Mouse (Mus musculus): Measurements from ENCODE around the gene Epha8. TPM values are rescaled to one million over a fixed set of nuclear protein-coding genes. Genes with fewer than 3 reads are reported as not detected.

Epha8 gene
- polyA plus RNA-seq, 1 experiment from 2014 or later = 5.0 TPM

GRCm38 (mm10) chr4:136898637-136899036 lies 58.0 kb downstream of the Epha8 start, which contains the start of gene C1qa:
TSS of gene C1qa (minus strand) at chr4:136898803.
- Histone ChIP-seq H3K36me3 (ENCODE audit: control insufficient read depth, insufficient read depth, low read length) (no peaks in the 10 kb centered on the region), H3K27me3 (ENCODE audit: control insufficient read depth, insufficient read depth, low read length) (peaks cover 26% of the 10 kb centered on the region), H3K27ac (ENCODE audit: low read depth, low read length) (no peak within 1 kb of the TSS), H3K4me1 (ENCODE audit: control insufficient read depth, insufficient read depth, low read length) (peaks cover 5% of the 10 kb centered on the region; the same call in 1 of the 2 replicates), H3K9ac (ENCODE audit: low read length) (no peak within 1 kb of the TSS), H3K4me2 (no peak within 1 kb of the TSS), H3K9me3 (ENCODE audit: control insufficient read depth, low read length) (no peaks in the 10 kb centered on the region), H3K4me3 (ENCODE audit: low read depth, low read length) (no peak within 1 kb of the TSS)
- 82% methylated on average over 9 of the region's 9 CpGs for WGBS
- no peak for DNase-seq (ENCODE audit: low spot score, missing footprints)
- no peak for ATAC-seq (ENCODE audit: low FRiP score)

- no peak overlapping the region for H3K4me3 ChIP-seq (ENCODE audit: low read depth, low read length)
- WGBS = 68% methylated on average over 9 of the region's 9 CpGs
- H3K4me1 ChIP-seq (ENCODE audit: control insufficient read depth, insufficient read depth, low read length) = peaks cover 5% of the 10 kb centered on the region; the same call in 1 of the 2 replicates
- no peak overlapping the region for H3K27ac ChIP-seq (ENCODE audit: low read depth, low read length)
- ATAC-seq (ENCODE audit: low FRiP score) (peak; percentile 20; the same call in 1 of the 2 replicates), DNase-seq (ENCODE audit: low spot score, missing footprints) (no peak)
- no peaks in the 10 kb centered on the region for H3K36me3 ChIP-seq (ENCODE audit: control insufficient read depth, insufficient read depth, low read length)
- no peak overlapping the region for H3K9ac ChIP-seq (ENCODE audit: low read length)
- H3K4me2 ChIP-seq = no peak overlapping the region
- no peaks in the 10 kb centered on the region for H3K9me3 ChIP-seq (ENCODE audit: control insufficient read depth, low read length)
- H3K27me3 ChIP-seq (ENCODE audit: control insufficient read depth, insufficient read depth, low read length) = peaks cover 30% of the 10 kb centered on the region
Observed at GRCm38 (mm10) chr4:136898084-136898598, 58.5 kb downstream of the Epha8 start.

- Histone ChIP-seq H3K4me1 (ENCODE audit: control insufficient read depth, insufficient read depth, low read length) (peaks cover 5% of the 10 kb centered on the region; the same call in 1 of the 2 replicates), H3K4me2 (no peak overlapping the region; the same call in 1 of the 2 replicates), H3K9ac (ENCODE audit: low read length) (no peak overlapping the region), H3K27me3 (ENCODE audit: control insufficient read depth, insufficient read depth, low read length) (peaks cover 33% of the 10 kb centered on the region), H3K4me3 (ENCODE audit: low read depth, low read length) (no peak overlapping the region), H3K36me3 (ENCODE audit: control insufficient read depth, insufficient read depth, low read length) (no peaks in the 10 kb centered on the region), H3K27ac (ENCODE audit: low read depth, low read length) (no peak overlapping the region), H3K9me3 (ENCODE audit: control insufficient read depth, low read length) (no peaks in the 10 kb centered on the region)
- WGBS = 38% methylated on average over 10 of the region's 10 CpGs
- ATAC-seq (ENCODE audit: low FRiP score) = no peak
- DNase-seq (ENCODE audit: low spot score, missing footprints) = peak; percentile 79
Observed at GRCm38 (mm10) chr4:136896461-136896860, 60.2 kb downstream of the Epha8 start.

GRCm38 (mm10) chr4:136895861-136896260 lies 60.8 kb downstream of the Epha8 start:
- H3K4me1 ChIP-seq (ENCODE audit: control insufficient read depth, insufficient read depth, low read length) = peaks cover 5% of the 10 kb centered on the region; the same call in 1 of the 2 replicates
- no peak overlapping the region for H3K4me3 ChIP-seq (ENCODE audit: low read depth, low read length)

GRCm38 (mm10) chr4:136894821-136895220 lies 61.8 kb downstream of the Epha8 start:
- no peak overlapping the region for H3K4me3 ChIP-seq (ENCODE audit: low read depth, low read length)
- H3K9ac ChIP-seq (ENCODE audit: low read length) = no peak overlapping the region
- DNase-seq (ENCODE audit: low spot score, missing footprints) (no peak), ATAC-seq (ENCODE audit: low FRiP score) (no peak)
- no peak overlapping the region for H3K4me2 ChIP-seq
- no peak overlapping the region for H3K27ac ChIP-seq (ENCODE audit: low read depth, low read length)
- peaks cover 33% of the 10 kb centered on the region for H3K27me3 ChIP-seq (ENCODE audit: control insufficient read depth, insufficient read depth, low read length)
- H3K9me3 ChIP-seq (ENCODE audit: control insufficient read depth, low read length) = no peaks in the 10 kb centered on the region
- peaks cover 5% of the 10 kb centered on the region; the same call in 1 of the 2 replicates for H3K4me1 ChIP-seq (ENCODE audit: control insufficient read depth, insufficient read depth, low read length)
- WGBS = 73% methylated on average over 4 of the region's 4 CpGs
- H3K36me3 ChIP-seq (ENCODE audit: control insufficient read depth, insufficient read depth, low read length) = no peaks in the 10 kb centered on the region

More at GRCm38 (mm10) chr4:136895861-136896260, 60.8 kb downstream of the Epha8 start:
- H3K27ac ChIP-seq (ENCODE audit: low read depth, low read length) = no peak overlapping the region
- DNase-seq (ENCODE audit: low spot score, missing footprints) (peak; percentile 84), ATAC-seq (ENCODE audit: low FRiP score) (no peak)
- WGBS = 5% methylated on average over 15 of the region's 15 CpGs
- H3K36me3 ChIP-seq (ENCODE audit: control insufficient read depth, insufficient read depth, low read length) = no peaks in the 10 kb centered on the region
- H3K27me3 ChIP-seq (ENCODE audit: control insufficient read depth, insufficient read depth, low read length) = peaks cover 33% of the 10 kb centered on the region
- H3K9ac ChIP-seq (ENCODE audit: low read length) = 0 out of 2 replicates have a peak overlapping the region, but pooled peaks have one; percentile 20
- H3K4me2 ChIP-seq = no peak overlapping the region; the same call in 1 of the 2 replicates
- H3K9me3 ChIP-seq (ENCODE audit: control insufficient read depth, low read length) = no peaks in the 10 kb centered on the region

GRCm38 (mm10) chr4:136893691-136894543 lies 62.7 kb downstream of the Epha8 start:
- no peaks in the 10 kb centered on the region for H3K36me3 ChIP-seq (ENCODE audit: control insufficient read depth, insufficient read depth, low read length)
- peaks cover 33% of the 10 kb centered on the region for H3K27me3 ChIP-seq (ENCODE audit: control insufficient read depth, insufficient read depth, low read length)
- no peak overlapping the region for H3K4me2 ChIP-seq
- H3K9ac ChIP-seq (ENCODE audit: low read length) = no peak overlapping the region
- peaks cover 5% of the 10 kb centered on the region; the same call in 1 of the 2 replicates for H3K4me1 ChIP-seq (ENCODE audit: control insufficient read depth, insufficient read depth, low read length)
- H3K27ac ChIP-seq (ENCODE audit: low read depth, low read length) = no peak overlapping the region
- 8% methylated on average over 9 of the region's 9 CpGs for WGBS
- no peak overlapping the region for H3K4me3 ChIP-seq (ENCODE audit: low read depth, low read length)
- H3K9me3 ChIP-seq (ENCODE audit: control insufficient read depth, low read length) = no peaks in the 10 kb centered on the region
- ATAC-seq (ENCODE audit: low FRiP score) (peak; percentile 67), DNase-seq (ENCODE audit: low spot score, missing footprints) (peak; percentile 91)

GRCm38 (mm10) chr4:136892811-136893210 lies 63.8 kb downstream of the Epha8 start, which contains the start of gene C1qc:
TSS of gene C1qc (minus strand) at chr4:136893065.
- ATAC-seq (ENCODE audit: low FRiP score) (no peak), DNase-seq (ENCODE audit: low spot score, missing footprints) (no peak)
- Histone ChIP-seq H3K4me3 (ENCODE audit: low read depth, low read length) (no peak within 1 kb of the TSS), H3K27ac (ENCODE audit: low read depth, low read length) (no peak within 1 kb of the TSS), H3K4me2 (no peak within 1 kb of the TSS), H3K9me3 (ENCODE audit: control insufficient read depth, low read length) (no peaks in the 10 kb centered on the region), H3K9ac (ENCODE audit: low read length) (no peak within 1 kb of the TSS), H3K4me1 (ENCODE audit: control insufficient read depth, insufficient read depth, low read length) (peaks cover 5% of the 10 kb centered on the region; the same call in 1 of the 2 replicates), H3K27me3 (ENCODE audit: control insufficient read depth, insufficient read depth, low read length) (peaks cover 33% of the 10 kb centered on the region), H3K36me3 (ENCODE audit: control insufficient read depth, insufficient read depth, low read length) (no peaks in the 10 kb centered on the region)
- WGBS = 70% methylated on average over 5 of the region's 5 CpGs

- H3K4me1 ChIP-seq (ENCODE audit: control insufficient read depth, insufficient read depth, low read length) = peaks cover 5% of the 10 kb centered on the region; the same call in 1 of the 2 replicates
- H3K9me3 ChIP-seq (ENCODE audit: control insufficient read depth, low read length) = no peaks in the 10 kb centered on the region
- H3K27me3 ChIP-seq (ENCODE audit: control insufficient read depth, insufficient read depth, low read length) = peaks cover 33% of the 10 kb centered on the region
- no peak overlapping the region for H3K4me3 ChIP-seq (ENCODE audit: low read depth, low read length)
- DNase-seq (ENCODE audit: low spot score, missing footprints) (no peak), ATAC-seq (ENCODE audit: low FRiP score) (no peak)
- no peak overlapping the region for H3K9ac ChIP-seq (ENCODE audit: low read length)
- WGBS = 72% methylated on average over 7 of the region's 7 CpGs
- H3K27ac ChIP-seq (ENCODE audit: low read depth, low read length) = no peak overlapping the region
- H3K4me2 ChIP-seq = no peak overlapping the region
- H3K36me3 ChIP-seq (ENCODE audit: control insufficient read depth, insufficient read depth, low read length) = no peaks in the 10 kb centered on the region
Observed at GRCm38 (mm10) chr4:136892371-136892770, 64.2 kb downstream of the Epha8 start.

GRCm38 (mm10) chr4:136891115-136891514 lies 65.5 kb downstream of the Epha8 start:
- Histone ChIP-seq H3K9me3 (ENCODE audit: control insufficient read depth, low read length) (no peaks in the 10 kb centered on the region), H3K4me3 (ENCODE audit: low read depth, low read length) (no peak overlapping the region), H3K4me2 (no peak overlapping the region), H3K36me3 (ENCODE audit: control insufficient read depth, insufficient read depth, low read length) (no peaks in the 10 kb centered on the region), H3K27me3 (ENCODE audit: control insufficient read depth, insufficient read depth, low read length) (peaks cover 22% of the 10 kb centered on the region), H3K4me1 (ENCODE audit: control insufficient read depth, insufficient read depth, low read length) (peaks cover 3% of the 10 kb centered on the region; the same call in 1 of the 2 replicates), H3K27ac (ENCODE audit: low read depth, low read length) (no peak overlapping the region), H3K9ac (ENCODE audit: low read length) (no peak overlapping the region)
- no peak for DNase-seq (ENCODE audit: low spot score, missing footprints)
- 78% methylated on average over 4 of the region's 4 CpGs for WGBS
- no peak for ATAC-seq (ENCODE audit: low FRiP score)

All from midbrain, embryonic 11.5 days (tissue).